27 mouse cellular contexts compared by ENCODE assay signal in the genomic region with DNA sequence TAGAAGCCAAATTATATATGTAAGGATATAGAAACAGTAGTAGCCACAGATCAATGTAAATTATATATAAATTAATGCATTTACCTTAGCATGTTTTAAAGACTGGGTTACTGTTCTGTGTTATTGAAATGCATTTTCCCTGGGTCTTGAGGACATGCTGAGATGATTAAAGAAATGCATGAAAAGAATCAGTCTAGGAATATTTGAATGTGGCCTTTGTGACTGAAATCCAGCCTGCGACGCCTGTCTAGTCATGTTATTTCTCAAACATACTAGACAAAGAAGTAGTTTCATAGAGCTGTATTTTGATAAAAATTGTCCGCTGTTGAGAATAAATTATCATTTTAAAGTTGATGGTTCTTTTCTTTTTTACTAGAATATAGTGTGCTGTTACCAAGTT.
DNase-seq lines count a peak whose midpoint lies in the region; ATAC-seq and TF ChIP-seq lines count a peak whose summit lies in the region.
"Had no signal": no experiment of that assay in that cellular context is flagged by ENCODE, and none has a peak within 500 bp of the region (broad histone marks: within the 10 kb centered on the region; RNA-seq: fewer than 3 reads in every experiment).

No protein-coding gene starts in this region.

- no peak overlapping the region for H3K27ac ChIP-seq in hindbrain, embryonic 11.5 days (ENCODE audit: low read depth, low read length)
- no peak overlapping the region for H3K27ac ChIP-seq in hindbrain, embryonic 14.5 days
- H3K27ac ChIP-seq in midbrain, embryonic 12.5 days (replicated peaks): no peak overlapping the region
- no peak overlapping the region for H3K27ac ChIP-seq in midbrain, embryonic 13.5 days
- H3K27ac ChIP-seq: embryonic facial prominence, embryonic 12.5 days; embryonic facial prominence, embryonic 15.5 days; heart, adult 2 months; heart, embryonic 10.5 days; heart, embryonic 13.5 days; hindbrain, embryonic 12.5 days had no signal

- no peak for TF ChIP-seq CTCF in brain, embryonic 14.5 days (IDR thresholded peaks at IDR 0.05; ENCODE audit: borderline replicate concordance, extremely low read depth, insufficient read depth, insufficient read length)

- no peaks in the 10 kb centered on the region for H3K36me3 ChIP-seq in hindbrain, embryonic 11.5 days (ENCODE audit: control insufficient read depth, insufficient read depth, low read length)
- no peaks in the 10 kb centered on the region for H3K36me3 ChIP-seq in hindbrain, embryonic 14.5 days (replicated peaks; ENCODE audit: control insufficient read depth, insufficient read depth)
- no peaks in the 10 kb centered on the region for H3K36me3 ChIP-seq in midbrain, embryonic 12.5 days
- no peaks in the 10 kb centered on the region for H3K36me3 ChIP-seq in midbrain, embryonic 13.5 days
- H3K36me3 ChIP-seq: embryonic facial prominence, embryonic 12.5 days; embryonic facial prominence, embryonic 15.5 days; heart, embryonic 10.5 days; heart, embryonic 13.5 days; hindbrain, embryonic 12.5 days had no signal

- no peaks in the 10 kb centered on the region for H3K9me3 ChIP-seq in hindbrain, embryonic 11.5 days (ENCODE audit: control insufficient read depth, low read length)
- no peaks in the 10 kb centered on the region for H3K9me3 ChIP-seq in hindbrain, embryonic 14.5 days (ENCODE audit: control insufficient read depth, low read length)
- no peaks in the 10 kb centered on the region for H3K9me3 ChIP-seq in midbrain, embryonic 12.5 days
- no peaks in the 10 kb centered on the region for H3K9me3 ChIP-seq in midbrain, embryonic 13.5 days
- H3K9me3 ChIP-seq: embryonic facial prominence, embryonic 12.5 days; embryonic facial prominence, embryonic 15.5 days; G1E; heart, embryonic 10.5 days; heart, embryonic 13.5 days; hindbrain, embryonic 12.5 days had no signal

- DNase-seq in hindbrain, embryonic 11.5 days (ENCODE audit: low spot score): peak; percentile 13
- no peak for DNase-seq in hindbrain, embryonic 14.5 days (ENCODE audit: low spot score)
- peak; percentile 56 for DNase-seq in brain, embryonic 14.5 days (ENCODE audit: low read depth)
- no peak for DNase-seq in T-cell, adult 2 months (ENCODE audit: low spot score)
- DNase-seq in cerebellum, postnatal 36 days: no peak
- DNase-seq: adrenal gland, adult 8-10 months; adrenal gland, postnatal 25 days; B cell, adult 2 months; cerebellum, adult 18-20 months; cerebellum, postnatal 14 days; gastrocnemius, postnatal 10 days; gastrocnemius, postnatal 36 days; heart, adult 2 months; heart, postnatal 14 days; heart, postnatal 4 days had no signal

- TF ChIP-seq POLR2A in brain, embryonic 14.5 days (IDR thresholded peaks at IDR 0.05; ENCODE audit: borderline replicate concordance, extremely low read depth, insufficient read depth, insufficient read length, poor library complexity, severe bottlenecking): no peak

- no peaks in the 10 kb centered on the region for H3K4me1 ChIP-seq in hindbrain, embryonic 11.5 days (replicated peaks; ENCODE audit: control insufficient read depth, insufficient read depth, low read length)
- no peaks in the 10 kb centered on the region for H3K4me1 ChIP-seq in hindbrain, embryonic 14.5 days (replicated peaks; ENCODE audit: control insufficient read depth, insufficient read depth, low read length)
- H3K4me1 ChIP-seq in midbrain, embryonic 12.5 days: no peaks in the 10 kb centered on the region; the same call in 1 of the 2 replicates
- peaks cover 8% of the 10 kb centered on the region for H3K4me1 ChIP-seq in midbrain, embryonic 13.5 days (replicated peaks)
- H3K4me1 ChIP-seq: embryonic facial prominence, embryonic 12.5 days; embryonic facial prominence, embryonic 15.5 days; heart, embryonic 10.5 days; hindbrain, embryonic 12.5 days had no signal

- H3K4me2 ChIP-seq in hindbrain, embryonic 11.5 days (replicated peaks; ENCODE audit: low read depth, low read length): no peak overlapping the region
- H3K4me2 ChIP-seq in hindbrain, embryonic 14.5 days (replicated peaks): no peak overlapping the region
- no peak overlapping the region for H3K4me2 ChIP-seq in midbrain, embryonic 12.5 days (replicated peaks)
- no peak overlapping the region for H3K4me2 ChIP-seq in midbrain, embryonic 13.5 days (replicated peaks)
- H3K4me2 ChIP-seq: embryonic facial prominence, embryonic 12.5 days; embryonic facial prominence, embryonic 15.5 days; heart, embryonic 13.5 days; hindbrain, embryonic 12.5 days had no signal

- H3K27me3 ChIP-seq in hindbrain, embryonic 11.5 days (ENCODE audit: control insufficient read depth, insufficient read depth, low read length): no peaks in the 10 kb centered on the region
- H3K27me3 ChIP-seq in hindbrain, embryonic 14.5 days (ENCODE audit: control insufficient read depth, insufficient read depth, low read length): no peaks in the 10 kb centered on the region
- H3K27me3 ChIP-seq in midbrain, embryonic 12.5 days: no peaks in the 10 kb centered on the region
- no peaks in the 10 kb centered on the region for H3K27me3 ChIP-seq in midbrain, embryonic 13.5 days
- H3K27me3 ChIP-seq: CH12.LX; embryonic facial prominence, embryonic 12.5 days; embryonic facial prominence, embryonic 15.5 days; heart, embryonic 13.5 days; hindbrain, embryonic 12.5 days had no signal

- WGBS in hindbrain, embryonic 11.5 days: 69% methylated on average over 3 of the region's 3 CpGs
- WGBS in hindbrain, embryonic 14.5 days: 43% methylated on average over 3 of the region's 3 CpGs
- WGBS in midbrain, embryonic 12.5 days: 38% methylated on average over 3 of the region's 3 CpGs
- 25% methylated on average over 3 of the region's 3 CpGs for WGBS in midbrain, embryonic 13.5 days

- no peak overlapping the region for H3K4me3 ChIP-seq in hindbrain, embryonic 11.5 days (ENCODE audit: low read depth, low read length)
- no peak overlapping the region for H3K4me3 ChIP-seq in hindbrain, embryonic 14.5 days (replicated peaks; ENCODE audit: low read length)
- H3K4me3 ChIP-seq in midbrain, embryonic 12.5 days: no peak overlapping the region
- no peak overlapping the region for H3K4me3 ChIP-seq in midbrain, embryonic 13.5 days (replicated peaks)
- H3K4me3 ChIP-seq: embryonic facial prominence, embryonic 12.5 days; embryonic facial prominence, embryonic 15.5 days; heart, adult 2 months; heart, embryonic 10.5 days; heart, embryonic 13.5 days; hindbrain, embryonic 12.5 days had no signal

- H3K9ac ChIP-seq in hindbrain, embryonic 11.5 days (ENCODE audit: low read depth, low read length): no peak overlapping the region
- no peak overlapping the region for H3K9ac ChIP-seq in hindbrain, embryonic 14.5 days
- H3K9ac ChIP-seq in midbrain, embryonic 12.5 days (replicated peaks): no peak overlapping the region
- no peak overlapping the region for H3K9ac ChIP-seq in midbrain, embryonic 13.5 days (replicated peaks)
- H3K9ac ChIP-seq: embryonic facial prominence, embryonic 12.5 days; embryonic facial prominence, embryonic 15.5 days; heart, embryonic 13.5 days; hindbrain, embryonic 12.5 days had no signal

- no peak for ATAC-seq in hindbrain, embryonic 11.5 days (ENCODE audit: low FRiP score)
- no peak for ATAC-seq in hindbrain, embryonic 14.5 days (ENCODE audit: low FRiP score)
- peak; percentile 54 for ATAC-seq in midbrain, embryonic 12.5 days (ENCODE audit: low FRiP score, low read depth)
- ATAC-seq in midbrain, embryonic 13.5 days: no peak
- ATAC-seq: activated CD4-positive, CD25-positive, alpha-beta regulatory T cell, adult 4 months; forebrain, embryonic 16.5 days; hindbrain, embryonic 16.5 days had no signal

Comparison
In these comparisons a context has a peak if more than half of its experiments do, and no peak if none do; other contexts are left out.
1. DNase-seq: peak in hindbrain, embryonic 11.5 days (single experiment) and brain, embryonic 14.5 days (single experiment); none in hindbrain, embryonic 14.5 days (single experiment), T-cell, adult 2 months (single experiment) and cerebellum, postnatal 36 days (0 of 2).